Mouse (Mus musculus): ENCODE measurements around the gene Fbxo40. TPM values are rescaled to one million over a fixed set of nuclear protein-coding genes. Genes with fewer than 3 reads are reported as not detected.

Fbxo40 gene
- total and polyA plus RNA-seq, 3 experiments: 1.5 to 3.0 (median 2.2) TPM

GRCm38 (mm10) chr16:36914195-36914594 is 76.1 kb downstream of the Fbxo40 start:
- Histone ChIP-seq H3K27ac (ENCODE audit: insufficient read depth, low read depth) (no peak overlapping the region), H3K9ac (ENCODE audit: insufficient read depth, low read depth) (no peak overlapping the region), H3K4me2 (ENCODE audit: insufficient read depth, low read depth, poor library complexity, severe bottlenecking) (no peak overlapping the region), H3K79me2 (replicated peaks; ENCODE audit: control insufficient read depth, extremely low read depth, insufficient read depth, poor library complexity, severe bottlenecking) (no peaks in the 10 kb centered on the region), H3K27me3 (replicated peaks) (no peaks in the 10 kb centered on the region), H3K4me3 (replicated peaks in 1 of 3; ENCODE audit: low read depth in 2 of 3, low read length in 2 of 3, poor library complexity in 1 of 3) (no peak overlapping the region), H3K9me3 (replicated peaks; ENCODE audit: low read length) (no peaks in the 10 kb centered on the region), H3K36me3 (replicated peaks in 1 of 2; ENCODE audit: control insufficient read depth in 1 of 2, insufficient read depth in 1 of 2, low read length in 1 of 2) (peaks cover 63 to 91% of the 10 kb centered on the region in 2 experiments), H3K4me1 (ENCODE audit: control insufficient read depth in 1 of 2, insufficient read depth in 2 of 2) (peaks cover 0 to 16% of the 10 kb centered on the region in 2 experiments; a peak in 2 of 4 replicates)
- TF ChIP-seq TCF12 (IDR thresholded peaks at IDR 0.05; ENCODE audit: low read depth, low read length) (no peak), ZC3H11A (IDR thresholded peaks at IDR 0.05; ENCODE audit: low read depth, low read length) (no peak), JUN (IDR thresholded peaks at IDR 0.05; ENCODE audit: insufficient read depth, low read depth, low read length) (no peak), MAZ (IDR thresholded peaks at IDR 0.05; ENCODE audit: low read depth, low read length) (no peak), IRF4 (IDR thresholded peaks at IDR 0.05; ENCODE audit: low read depth, low read length) (no peak), NRF1 (IDR thresholded peaks at IDR 0.05; ENCODE audit: low read depth, low read length) (no peak), USF1 (IDR thresholded peaks at IDR 0.05; ENCODE audit: low read depth, low read length) (no peak), UBTF (IDR thresholded peaks at IDR 0.05; ENCODE audit: low read depth, low read length) (no peak), ELF1 (IDR thresholded peaks at IDR 0.05; ENCODE audit: low read depth, low read length) (no peak), MAFK (IDR thresholded peaks at IDR 0.05; ENCODE audit: insufficient replicate concordance, low read length) (no peak), CTCF (conservative IDR thresholded peaks at IDR 0.05 in 1 of 2, IDR thresholded peaks at IDR 0.05 in 1 of 2; ENCODE audit: low read depth in 2 of 2, low read length in 2 of 2) (no peak), E2F4 (IDR thresholded peaks at IDR 0.05; ENCODE audit: insufficient replicate concordance, low read depth, low read length) (no peak), ZMIZ1 (IDR thresholded peaks at IDR 0.05; ENCODE audit: low read depth, low read length) (no peak), CHD1 (IDR thresholded peaks at IDR 0.05; ENCODE audit: low read depth, low read length) (no peak)
- in situ Hi-C loops (cut with MboI; ENCODE audit: low pct_ligation_motif_present, low pct_unique_long_range_greater_than_20kb, low sequenced_read_pairs) (no loop called here), dilution Hi-C loops (cut with MboI; ENCODE audit: extremely low pct_ligation_motif_present, extremely low pct_unique_long_range_greater_than_20kb, low sequenced_read_pairs) (no loop called here)
- no peak for DNase-seq (ENCODE audit: extremely low read depth)

Other genes with a start within 250 kb of the Fbxo40 start
- 10.0 and 11.7 TPM in 2 replicates for gene Slc15a2, start 205.5 kb downstream of the Fbxo40 start, total RNA-seq (2012; rRNA removed)
- gene Slc15a2, start 205.5 kb downstream of the Fbxo40 start, total RNA-seq (2014; rRNA removed): 9.4 and 10.8 TPM in 2 replicates
- 9.3 and 11.4 TPM in 2 replicates for gene Slc15a2, start 205.5 kb downstream of the Fbxo40 start, polyA plus RNA-seq (2012; ENCODE audit: insufficient read length, low read depth)
- 32.1 and 41.0 TPM in 2 replicates for gene Iqcb1, start 162.1 kb downstream of the Fbxo40 start, total RNA-seq (2012; rRNA removed)
- gene Iqcb1, start 162.1 kb downstream of the Fbxo40 start, total RNA-seq (2014; rRNA removed): 46.4 and 50.4 TPM in 2 replicates
- 47.7 and 49.9 TPM in 2 replicates for gene Iqcb1, start 162.1 kb downstream of the Fbxo40 start, polyA plus RNA-seq (2012; ENCODE audit: insufficient read length, low read depth)
- gene Eaf2, start 115.5 kb downstream of the Fbxo40 start, total RNA-seq (2012; rRNA removed): 7.4 and 8.1 TPM in 2 replicates
- 5.0 and 7.1 TPM in 2 replicates for gene Eaf2, start 115.5 kb downstream of the Fbxo40 start, total RNA-seq (2014; rRNA removed)
- 3.5 and 5.5 TPM in 2 replicates for gene Eaf2, start 115.5 kb downstream of the Fbxo40 start, polyA plus RNA-seq (2012; ENCODE audit: insufficient read length, low read depth)
- gene Golgb1, start 115.3 kb downstream of the Fbxo40 start, total RNA-seq (2012; rRNA removed): 69.8 and 96.8 TPM in 2 replicates
- 65.6 and 66.7 TPM in 2 replicates for gene Golgb1, start 115.3 kb downstream of the Fbxo40 start, total RNA-seq (2014; rRNA removed)
- 75.9 and 112 TPM in 2 replicates for gene Golgb1, start 115.3 kb downstream of the Fbxo40 start, polyA plus RNA-seq (2012; ENCODE audit: insufficient read length, low read depth)
- 302 and 332 TPM in 2 replicates for gene Hcls1, start 55.5 kb downstream of the Fbxo40 start, total RNA-seq (2012; rRNA removed)
- gene Hcls1, start 55.5 kb downstream of the Fbxo40 start, total RNA-seq (2014; rRNA removed): 206 and 222 TPM in 2 replicates
- 537 and 750 TPM in 2 replicates for gene Hcls1, start 55.5 kb downstream of the Fbxo40 start, polyA plus RNA-seq (2012; ENCODE audit: insufficient read length, low read depth)
- 19.1 and 21.8 TPM in 2 replicates for gene Polq, start 21.3 kb upstream of the Fbxo40 start, total RNA-seq (2012; rRNA removed)
- gene Polq, start 21.3 kb upstream of the Fbxo40 start, total RNA-seq (2014; rRNA removed): 27.0 and 29.3 TPM in 2 replicates
- gene Polq, start 21.3 kb upstream of the Fbxo40 start, polyA plus RNA-seq (2012; ENCODE audit: insufficient read length, low read depth): 23.2 and 23.6 TPM in 2 replicates